Mouse (Mus musculus) hindbrain, embryonic 15.5 days (tissue): ENCODE measurements around the gene Cabcoco1. TPM values are rescaled to one million over a fixed set of nuclear protein-coding genes. Genes with fewer than 3 reads are reported as not detected.

Experiments used
- ATAC-seq: fragments of 200-750 bp; cut with Nextera tagmentation; 2 replicates; pipeline ENCODE4 v1.8.0; 2017; ENCODE audit warnings: low read depth, moderate number of reproducible peaks, moderate TSS enrichment; ENCODE audit not compliant: low FRiP score
- H3K27ac ChIP-seq: fragments of 300-500 bp; sonication (generic); replicated peaks from 2 replicates; pipeline ENCODE4 v1.5.1; 2015; ENCODE audit warnings: mild to moderate bottlenecking, inconsistent platforms
- H3K27me3 ChIP-seq: fragments of 300-500 bp; sonication (generic); 2 replicates; pipeline ENCODE4 v1.6.1; 2015; ENCODE audit warnings: control low read depth, inconsistent platforms
- H3K36me3 ChIP-seq: fragments of 300-500 bp; sonication (generic); 2 replicates; pipeline ENCODE4 v1.6.1; 2015; ENCODE audit warnings: control low read depth, inconsistent platforms
- H3K4me1 ChIP-seq: fragments of 300-500 bp; sonication (generic); replicated peaks from 2 replicates; pipeline ENCODE4 v1.6.1; 2015; ENCODE audit warnings: control low read depth, inconsistent platforms
- H3K4me2 ChIP-seq: fragments of 300-500 bp; sonication (generic); 2 replicates; pipeline ENCODE4 v1.6.1; 2015; ENCODE audit warnings: moderate library complexity, mild to moderate bottlenecking, inconsistent platforms
- H3K4me3 ChIP-seq: fragments of 300-500 bp; sonication (generic); 2 replicates; pipeline ENCODE4 v1.5.1; 2015; ENCODE audit warnings: mild to moderate bottlenecking, inconsistent platforms
- H3K9ac ChIP-seq: fragments of 300-500 bp; sonication (generic); 2 replicates; pipeline ENCODE4 v1.6.1; 2015; ENCODE audit warnings: inconsistent platforms
- H3K9me3 ChIP-seq: fragments of 300-500 bp; sonication (generic); 2 replicates; pipeline ENCODE4 v1.6.1; 2016; ENCODE audit warnings: control low read depth, inconsistent platforms
- WGBS: fragments of 180-500 bp; shearing (Covaris S2); methylation state at CpG from one replicate; pipeline ENCODE4 v1.1.7; 2015; 5-methylcytosine and 5-hydroxymethylcytosine counted together
- polyA plus RNA-seq: library from polyadenylated mRNA; unstranded; fragments of >200 nt; fragmentation: Nextera tagmentation; extraction: Ambion mirVana; gene quantifications from 2 replicates; pipeline ENCODE4 v1.2.1, GENCODE M21; 2015

Cabcoco1 gene
- polyA plus RNA-seq, 1 experiment from 2014 or later = 3.4 TPM

GRCm38 (mm10) chr10:68445876-68446796 lies 95.6 kb downstream of the Cabcoco1 start:
- H3K4me3 ChIP-seq = no peak overlapping the region
- ATAC-seq = no peak
- H3K36me3 ChIP-seq = no peaks in the 10 kb centered on the region
- H3K4me2 ChIP-seq = no peak overlapping the region
- H3K9me3 ChIP-seq = no peaks in the 10 kb centered on the region
- 64% methylated on average over 15 of the region's 15 CpGs for WGBS
- H3K27me3 ChIP-seq = no peaks in the 10 kb centered on the region
- no peak overlapping the region for H3K9ac ChIP-seq
- peaks cover 8% of the 10 kb centered on the region for H3K4me1 ChIP-seq
- H3K27ac ChIP-seq = 0 out of 2 replicates have a peak overlapping the region, but pooled peaks have one; percentile 5

DNA sequence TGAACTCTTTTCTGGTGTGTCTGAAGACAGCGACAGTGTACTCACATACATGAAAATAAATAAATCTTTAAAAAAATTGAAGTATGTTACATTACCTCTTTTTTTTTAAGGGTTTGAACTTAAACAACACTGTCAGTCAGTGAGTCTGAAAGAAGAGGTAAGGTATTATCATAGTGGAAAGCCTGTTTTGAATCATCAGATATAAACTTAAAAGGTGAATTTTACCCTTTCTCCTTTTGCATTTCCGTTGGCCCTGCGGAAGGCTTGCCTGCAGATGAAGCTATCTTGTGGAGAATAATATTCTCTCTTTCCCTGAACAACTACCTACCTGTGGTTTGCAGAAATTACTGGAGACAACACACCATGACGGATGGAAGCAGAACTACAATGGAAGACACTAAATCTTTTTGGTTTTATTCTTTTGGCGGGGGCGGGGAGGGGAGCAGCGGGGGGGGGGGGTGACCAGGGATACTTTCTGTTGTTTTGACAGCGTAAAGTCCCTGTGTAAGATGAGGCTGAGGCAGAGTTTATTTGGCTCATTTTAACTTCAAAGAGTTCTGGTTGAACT lies 96.4 kb downstream of the Cabcoco1 start:
- 51% methylated on average over 8 of the region's 8 CpGs for WGBS
- Histone ChIP-seq H3K27me3 (no peaks in the 10 kb centered on the region), H3K9me3 (no peaks in the 10 kb centered on the region), H3K4me1 (peaks cover 8% of the 10 kb centered on the region), H3K27ac (no peak overlapping the region), H3K4me2 (no peak overlapping the region), H3K9ac (no peak overlapping the region), H3K4me3 (no peak overlapping the region), H3K36me3 (no peaks in the 10 kb centered on the region)
- no peak for ATAC-seq

DNA sequence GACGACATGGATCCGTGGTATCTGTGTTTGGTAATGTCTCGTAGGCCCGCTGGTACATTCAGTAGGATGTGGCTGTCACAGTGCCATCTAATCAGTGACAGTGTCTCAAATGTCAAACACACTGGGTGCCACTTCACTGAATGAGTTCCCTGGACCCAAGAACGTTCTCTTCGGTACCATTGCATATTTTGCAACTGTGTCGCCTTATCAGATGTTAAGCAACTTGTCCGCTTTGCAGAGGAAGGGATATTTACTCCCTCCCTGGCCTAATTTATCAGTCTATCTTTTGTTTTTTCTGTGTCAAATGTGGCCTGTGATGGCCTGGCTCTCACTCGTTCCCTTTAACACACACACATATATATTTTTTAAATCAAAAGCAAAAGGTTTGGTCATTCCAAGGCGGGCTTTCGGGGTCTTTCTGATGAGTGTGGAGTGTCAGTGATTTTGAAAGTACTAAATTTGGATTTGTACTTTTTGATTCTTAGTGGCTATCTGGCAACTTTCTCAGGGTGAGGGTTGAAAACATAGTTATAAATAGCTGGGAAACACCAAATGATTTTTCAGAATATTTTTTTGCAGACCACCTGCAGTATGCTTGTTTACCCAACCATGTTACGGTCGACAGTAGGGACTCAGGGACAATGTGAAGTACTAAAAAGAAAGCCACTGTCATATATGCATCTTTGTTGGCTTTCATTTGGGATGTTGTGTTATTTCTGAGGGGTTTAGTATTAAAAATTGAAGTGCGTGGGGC lies 97.2 kb downstream of the Cabcoco1 start:
- Histone ChIP-seq H3K4me2 (no peak overlapping the region), H3K4me1 (peaks cover 8% of the 10 kb centered on the region), H3K27ac (no peak overlapping the region), H3K27me3 (no peaks in the 10 kb centered on the region), H3K4me3 (no peak overlapping the region), H3K9ac (no peak overlapping the region), H3K9me3 (no peaks in the 10 kb centered on the region), H3K36me3 (no peaks in the 10 kb centered on the region)
- WGBS = 85% methylated on average over 14 of the region's 14 CpGs
- no peak for ATAC-seq

DNA sequence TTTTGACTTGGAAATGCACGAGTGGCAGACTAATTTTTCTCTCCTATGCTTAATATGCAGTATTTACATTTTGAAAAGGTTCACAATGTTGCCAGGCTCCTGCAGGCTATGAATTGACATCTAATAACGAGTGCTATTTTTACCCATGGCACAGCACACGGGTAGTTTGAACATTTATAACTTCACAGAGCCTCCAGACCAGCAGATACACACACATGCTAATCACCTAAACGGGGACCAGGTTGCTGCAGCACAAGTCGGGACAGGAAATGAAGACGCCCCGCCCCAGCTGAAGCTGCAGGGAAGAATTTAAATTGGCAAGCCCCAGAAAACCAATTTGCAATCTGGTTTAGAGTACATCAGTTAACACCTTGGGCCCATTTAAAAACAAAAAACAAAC lies 98.6 kb downstream of the Cabcoco1 start:
- Histone ChIP-seq H3K4me3 (no peak overlapping the region), H3K9ac (no peak overlapping the region), H3K27ac (no peak overlapping the region), H3K4me2 (peak overlapping the region; percentile 2; the same call in 1 of the 2 replicates), H3K36me3 (no peaks in the 10 kb centered on the region), H3K4me1 (peaks cover 8% of the 10 kb centered on the region), H3K9me3 (no peaks in the 10 kb centered on the region), H3K27me3 (no peaks in the 10 kb centered on the region)
- no peak for ATAC-seq
- WGBS = 19% methylated on average over 7 of the region's 7 CpGs

DNA sequence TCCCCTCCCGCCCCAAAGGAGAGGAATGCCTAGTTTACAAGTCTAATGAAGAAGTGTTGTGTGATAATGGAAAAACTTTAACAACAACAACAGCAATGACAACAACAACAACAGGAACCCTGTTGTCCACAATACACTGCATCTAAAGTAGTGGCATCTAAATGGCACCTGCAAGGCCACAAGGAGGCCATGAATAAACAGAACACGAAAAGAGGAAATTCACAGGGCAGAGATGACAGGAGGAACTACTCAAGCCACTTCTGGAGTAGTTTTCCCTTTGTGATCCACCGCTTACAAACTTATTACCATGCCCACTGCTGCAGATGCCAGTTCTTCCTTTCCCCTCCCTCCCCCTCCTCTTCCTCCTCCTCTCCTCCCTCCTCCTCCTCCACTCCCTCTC lies 99.0 kb downstream of the Cabcoco1 start:
- Histone ChIP-seq H3K9ac (no peak overlapping the region), H3K4me3 (no peak overlapping the region), H3K4me1 (peaks cover 8% of the 10 kb centered on the region), H3K4me2 (0 out of 2 replicates have a peak overlapping the region, but pooled peaks have one; percentile 2), H3K27ac (no peak overlapping the region), H3K9me3 (no peaks in the 10 kb centered on the region), H3K36me3 (no peaks in the 10 kb centered on the region), H3K27me3 (no peaks in the 10 kb centered on the region)
- no peak for ATAC-seq
- WGBS = 14% methylated on average over 3 of the region's 3 CpGs

DNA sequence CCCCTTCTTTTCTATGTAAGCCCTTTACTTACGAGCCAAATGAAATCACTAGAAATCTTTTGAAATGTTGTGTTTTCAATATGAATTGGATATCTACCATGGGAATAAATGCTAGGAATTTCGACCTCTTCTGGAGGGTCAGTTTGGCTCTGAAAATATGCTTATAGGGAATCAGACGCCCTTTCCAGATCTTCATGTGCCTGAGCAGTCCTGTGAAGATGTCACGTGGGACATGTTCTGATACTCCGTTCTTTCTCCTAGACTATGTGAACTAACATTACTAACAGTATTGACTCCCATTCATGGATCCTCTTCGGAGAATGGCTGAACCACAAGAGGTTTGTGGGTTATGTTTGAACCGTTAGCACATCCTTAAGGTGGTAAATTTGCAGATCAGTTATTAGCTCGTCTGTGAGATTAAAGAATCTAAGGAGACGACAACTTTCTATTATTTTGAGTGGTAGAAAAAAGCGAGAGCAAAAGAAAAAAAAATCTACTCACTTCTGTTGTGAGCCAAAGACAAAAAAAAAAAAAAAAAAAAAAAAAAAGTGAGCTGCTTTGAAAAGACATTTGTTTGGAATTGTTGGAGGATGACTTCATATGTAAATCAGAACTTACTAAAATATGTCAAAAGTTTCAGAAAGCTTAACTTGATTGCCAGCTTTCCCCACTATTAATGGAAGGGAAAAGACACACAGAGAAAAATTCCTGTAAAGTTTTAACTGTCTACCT lies 99.6 kb downstream of the Cabcoco1 start:
- H3K4me2 ChIP-seq = no peak overlapping the region
- no peak overlapping the region for H3K4me3 ChIP-seq
- no peaks in the 10 kb centered on the region for H3K9me3 ChIP-seq
- no peaks in the 10 kb centered on the region for H3K27me3 ChIP-seq
- no peaks in the 10 kb centered on the region for H3K36me3 ChIP-seq
- no peak for ATAC-seq
- WGBS = 66% methylated on average over 10 of the region's 10 CpGs
- H3K9ac ChIP-seq = no peak overlapping the region
- no peak overlapping the region for H3K27ac ChIP-seq
- peaks cover 8% of the 10 kb centered on the region for H3K4me1 ChIP-seq

DNA sequence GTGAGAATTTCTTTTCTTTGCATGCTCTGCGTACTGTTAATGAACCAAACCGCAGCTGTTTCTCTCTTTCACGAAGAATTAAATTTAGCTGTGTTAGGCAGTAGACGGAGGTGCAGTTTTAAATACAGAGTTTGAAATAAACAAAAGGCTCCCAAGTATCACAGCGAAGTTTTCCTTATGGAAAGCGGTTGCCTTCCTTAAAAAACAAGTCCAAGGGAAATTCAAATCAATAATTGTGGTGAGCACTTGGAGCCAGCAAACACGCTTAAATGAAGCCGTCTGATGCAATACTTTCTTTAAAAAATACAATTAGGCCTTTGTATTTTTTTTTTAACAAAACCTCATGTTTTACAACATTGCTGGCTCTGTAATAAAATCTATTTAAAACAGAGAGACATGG lies 101.2 kb downstream of the Cabcoco1 start:
- no peak overlapping the region for H3K4me3 ChIP-seq
- H3K36me3 ChIP-seq = no peaks in the 10 kb centered on the region
- H3K27ac ChIP-seq = no peak overlapping the region
- no peak overlapping the region for H3K4me2 ChIP-seq
- no peak for ATAC-seq
- H3K27me3 ChIP-seq = no peaks in the 10 kb centered on the region
- H3K4me1 ChIP-seq = peaks cover 8% of the 10 kb centered on the region
- 68% methylated on average over 8 of the region's 8 CpGs for WGBS
- H3K9ac ChIP-seq = no peak overlapping the region
- H3K9me3 ChIP-seq = no peaks in the 10 kb centered on the region

DNA sequence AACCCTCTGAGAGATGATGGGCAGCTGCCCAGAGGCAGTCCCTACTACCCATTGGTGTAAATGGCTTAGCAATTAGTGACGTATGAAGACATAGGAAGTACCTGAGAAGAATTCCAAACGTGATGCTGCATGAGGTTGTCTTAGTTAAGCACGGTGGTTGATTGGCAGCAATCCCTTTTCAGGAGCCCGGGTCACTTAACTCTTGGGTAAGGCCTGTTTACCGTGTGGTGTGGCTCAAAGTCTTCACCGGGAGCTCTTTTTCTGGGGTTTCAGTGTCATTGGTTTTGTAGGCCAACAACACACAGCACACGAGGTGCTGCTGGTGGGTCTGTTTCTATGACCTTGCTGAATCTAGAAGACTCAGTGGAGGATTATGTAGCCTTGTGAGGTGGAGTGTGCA lies 105.9 kb downstream of the Cabcoco1 start:
- Histone ChIP-seq H3K9ac (no peak overlapping the region), H3K4me3 (no peak overlapping the region), H3K36me3 (no peaks in the 10 kb centered on the region), H3K4me1 (no peaks in the 10 kb centered on the region), H3K27ac (no peak overlapping the region), H3K27me3 (no peaks in the 10 kb centered on the region), H3K9me3 (no peaks in the 10 kb centered on the region), H3K4me2 (no peak overlapping the region)
- 90% methylated on average over 7 of the region's 7 CpGs for WGBS
- ATAC-seq = no peak

GRCm38 (mm10) chr10:68435001-68435560 lies 106.6 kb downstream of the Cabcoco1 start:
- no peak overlapping the region for H3K9ac ChIP-seq
- H3K4me1 ChIP-seq = no peaks in the 10 kb centered on the region
- no peak overlapping the region for H3K27ac ChIP-seq
- no peaks in the 10 kb centered on the region for H3K36me3 ChIP-seq
- H3K4me2 ChIP-seq = no peak overlapping the region
- ATAC-seq = no peak
- no peaks in the 10 kb centered on the region for H3K9me3 ChIP-seq
- no peak overlapping the region for H3K4me3 ChIP-seq
- no peaks in the 10 kb centered on the region for H3K27me3 ChIP-seq
- WGBS = 81% methylated on average over 13 of the region's 13 CpGs

- H3K27me3 ChIP-seq = no peaks in the 10 kb centered on the region
- WGBS = 72% methylated on average over 9 of the region's 9 CpGs
These were observed 107.6 kb downstream of the Cabcoco1 start for GRCm38 (mm10) chr10:68434045-68434639.

GRCm38 (mm10) chr10:68431346-68431745 lies 110.3 kb downstream of the Cabcoco1 start:
- no peak for ATAC-seq
- H3K36me3 ChIP-seq = no peaks in the 10 kb centered on the region
- no peak overlapping the region for H3K4me3 ChIP-seq

More at GRCm38 (mm10) chr10:68434045-68434639, 107.6 kb downstream of the Cabcoco1 start:
- no peaks in the 10 kb centered on the region for H3K4me1 ChIP-seq
- H3K4me3 ChIP-seq = no peak overlapping the region
- no peak for ATAC-seq
- no peaks in the 10 kb centered on the region for H3K9me3 ChIP-seq
- H3K9ac ChIP-seq = no peak overlapping the region
- H3K27ac ChIP-seq = no peak overlapping the region
- H3K36me3 ChIP-seq = no peaks in the 10 kb centered on the region
- H3K4me2 ChIP-seq = no peak overlapping the region

More at GRCm38 (mm10) chr10:68431346-68431745, 110.3 kb downstream of the Cabcoco1 start:
- Histone ChIP-seq H3K27ac (no peak overlapping the region), H3K27me3 (no peaks in the 10 kb centered on the region), H3K4me1 (no peaks in the 10 kb centered on the region), H3K9ac (no peak overlapping the region), H3K4me2 (no peak overlapping the region), H3K9me3 (no peaks in the 10 kb centered on the region)
- WGBS = 93% methylated on average over 6 of the region's 6 CpGs
